Mouse (Mus musculus) intestine, postnatal 0 days (tissue): Measurements from ENCODE around the gene Kcnk18. TPM values are rescaled to one million over a fixed set of nuclear protein-coding genes. Genes with fewer than 3 reads are reported as not detected.

Source experiments
- ATAC-seq: fragments of 200-750 bp; cut with Nextera tagmentation; 2 replicates; pipeline ENCODE4 v1.8.0; 2017; ENCODE audit warnings: mild to moderate bottlenecking, moderate TSS enrichment, moderate library complexity
- H3K27ac ChIP-seq: fragments of 300-500 bp; sonication (generic); 2 replicates; pipeline ENCODE4 v1.5.1; 2014; ENCODE audit warnings: mild to moderate bottlenecking, low read depth, low read length, moderate library complexity
- H3K27me3 ChIP-seq: fragments of 300-500 bp; sonication (generic); replicated peaks from 2 replicates; pipeline ENCODE4 v1.6.1; 2014; ENCODE audit warnings: low read length, mixed read lengths; ENCODE audit not compliant: control insufficient read depth, insufficient read depth
- H3K36me3 ChIP-seq: fragments of 300-500 bp; sonication (generic); 2 replicates; pipeline ENCODE4 v1.6.1; 2014; ENCODE audit warnings: mild to moderate bottlenecking, moderate library complexity; ENCODE audit not compliant: control insufficient read depth, insufficient read depth
- H3K4me1 ChIP-seq: fragments of 300-500 bp; sonication (generic); replicated peaks from 2 replicates; pipeline ENCODE4 v1.6.1; 2014; ENCODE audit warnings: antibody characterized with exemption, low read length, mixed read lengths; ENCODE audit not compliant: control insufficient read depth, insufficient read depth
- H3K4me2 ChIP-seq: fragments of 300-500 bp; sonication (generic); replicated peaks from 2 replicates; pipeline ENCODE4 v1.6.1; 2014; ENCODE audit warnings: low read depth, mild to moderate bottlenecking, moderate library complexity
- H3K4me3 ChIP-seq: fragments of 300-500 bp; sonication (generic); 2 replicates; pipeline ENCODE4 v1.5.1; 2014; ENCODE audit warnings: low read depth, low read length
- H3K9ac ChIP-seq: fragments of 300-500 bp; sonication (generic); 2 replicates; pipeline ENCODE4 v1.6.1; 2014; ENCODE audit warnings: mild to moderate bottlenecking, low read depth, low read length
- H3K9me3 ChIP-seq: fragments of 300-500 bp; sonication (generic); 2 replicates; pipeline ENCODE4 v1.6.1; 2016; ENCODE audit warnings: mixed run types; ENCODE audit not compliant: control insufficient read depth
- CTCF ChIP-seq: sonication (generic); IDR thresholded peaks from 2 replicates; pipeline ENCODE4 v1.5.1; 2016; ENCODE audit warnings: low read depth, mild to moderate bottlenecking, control low read depth, antibody characterized with exemption, moderate library complexity
- WGBS: fragments of 180-500 bp; shearing (Covaris S2); extraction: QIAGEN DNeasy Blood & Tissue Kit; methylation state at CpG from one replicate; pipeline ENCODE4 v1.1.7; 2014; 5-methylcytosine and 5-hydroxymethylcytosine counted together
- polyA plus RNA-seq: library from polyadenylated mRNA; unstranded; fragments of >200 nt; fragmentation: Nextera tagmentation; extraction: Ambion mirVana; gene quantifications from 2 replicates; pipeline ENCODE4 v1.2.1, GENCODE M21; 2015

The Kcnk18 gene
- polyA plus RNA-seq, 1 experiment from 2014 or later, result not detected

GRCm38 (mm10) chr19:59238630-59239029 is 19.6 kb downstream of the Kcnk18 start:
- Histone ChIP-seq H3K4me1 (no peaks in the 10 kb centered on the region), H3K9me3 (no peaks in the 10 kb centered on the region), H3K27me3 (no peaks in the 10 kb centered on the region), H3K27ac (no peak overlapping the region), H3K9ac (no peak overlapping the region), H3K4me3 (no peak overlapping the region), H3K4me2 (no peak overlapping the region), H3K36me3 (no peaks in the 10 kb centered on the region)
- no peak for TF ChIP-seq CTCF
- 72% methylated on average over 3 of the region's 3 CpGs for WGBS
- ATAC-seq, result no peak

DNA sequence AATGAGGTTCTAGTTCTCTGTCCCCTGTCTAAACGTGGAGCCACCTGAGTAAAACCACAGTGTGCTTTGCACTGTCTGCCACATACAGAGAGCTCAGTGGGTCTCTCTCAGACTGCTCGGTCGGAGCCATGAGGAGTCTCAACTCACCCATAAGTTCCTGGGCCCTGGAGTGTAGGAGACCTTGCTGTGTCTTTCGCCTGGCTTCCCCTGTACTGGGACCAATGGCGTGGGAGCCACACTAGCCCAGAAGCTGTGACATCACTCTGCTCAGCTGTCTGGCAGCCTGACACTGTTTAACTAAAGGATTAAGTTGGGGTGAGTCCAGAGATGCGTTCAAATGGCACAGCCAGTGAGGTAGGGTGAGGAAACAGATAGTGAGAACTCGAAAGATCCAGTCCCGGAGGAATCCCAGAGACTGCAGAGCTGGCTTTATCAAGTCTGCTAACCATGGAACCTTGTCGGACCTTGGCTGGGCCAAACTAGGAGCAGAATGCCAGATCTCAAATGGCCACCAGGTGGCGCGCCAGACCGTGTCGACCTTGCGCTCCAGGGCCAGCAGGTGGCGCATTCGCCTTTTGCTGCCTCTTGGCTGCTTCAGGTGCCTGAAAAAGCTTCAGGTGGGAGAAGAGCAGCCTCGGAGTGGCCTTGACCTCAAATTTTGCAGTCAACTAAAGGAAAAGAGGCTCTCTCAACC is 20.3 kb downstream of the Kcnk18 start:
- H3K4me2 ChIP-seq, result no peak overlapping the region
- no peaks in the 10 kb centered on the region for H3K27me3 ChIP-seq
- no peak for ATAC-seq
- no peaks in the 10 kb centered on the region for H3K9me3 ChIP-seq
- 17% methylated on average over 17 of the region's 17 CpGs for WGBS
- H3K4me1 ChIP-seq, result no peaks in the 10 kb centered on the region
- H3K27ac ChIP-seq, result no peak overlapping the region
- no peak overlapping the region for H3K9ac ChIP-seq
- peak; percentile 100 for TF ChIP-seq CTCF
- no peak overlapping the region for H3K4me3 ChIP-seq
- no peaks in the 10 kb centered on the region for H3K36me3 ChIP-seq

GRCm38 (mm10) chr19:59241987-59242386 is 23.0 kb downstream of the Kcnk18 start:
- no peaks in the 10 kb centered on the region for H3K36me3 ChIP-seq
- no peak overlapping the region for H3K4me3 ChIP-seq
- H3K4me2 ChIP-seq, result no peak overlapping the region
- no peak for ATAC-seq
- H3K27me3 ChIP-seq, result no peaks in the 10 kb centered on the region
- H3K4me1 ChIP-seq, result no peaks in the 10 kb centered on the region
- no peak overlapping the region for H3K9ac ChIP-seq
- 78% methylated on average over 4 of the region's 4 CpGs for WGBS
- TF ChIP-seq CTCF, result no peak
- no peaks in the 10 kb centered on the region for H3K9me3 ChIP-seq
- no peak overlapping the region for H3K27ac ChIP-seq

DNA sequence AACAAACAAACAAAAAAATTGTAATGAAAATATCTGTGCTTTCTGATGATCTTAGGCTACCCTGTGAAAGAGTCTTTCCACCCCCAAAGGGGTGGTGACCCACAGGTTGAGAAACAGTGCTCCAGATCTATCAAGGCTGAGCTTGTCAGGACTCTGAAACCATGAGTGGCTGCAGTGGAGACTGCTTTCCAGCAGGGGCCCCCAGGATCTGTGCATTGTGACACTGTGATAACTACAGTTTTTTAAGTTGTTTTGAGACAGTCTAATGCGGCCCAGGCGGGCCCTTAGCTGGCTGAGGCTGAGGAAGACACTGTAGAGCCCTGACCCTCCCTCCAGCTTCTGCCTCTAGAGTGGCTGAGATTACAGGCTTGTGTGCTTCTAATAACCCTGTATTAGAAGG is 24.0 kb downstream of the Kcnk18 start:
- Histone ChIP-seq H3K4me3 (no peak overlapping the region), H3K27ac (no peak overlapping the region), H3K4me1 (no peaks in the 10 kb centered on the region), H3K27me3 (no peaks in the 10 kb centered on the region), H3K9me3 (no peaks in the 10 kb centered on the region), H3K4me2 (no peak overlapping the region), H3K9ac (no peak overlapping the region), H3K36me3 (no peaks in the 10 kb centered on the region)
- WGBS, result 85% methylated on average over 2 of the region's 2 CpGs
- TF ChIP-seq CTCF, result 0 out of 2 replicates have a peak, but pooled peaks have one; percentile 10
- no peak for ATAC-seq

- H3K9me3 ChIP-seq, result no peaks in the 10 kb centered on the region
- no peaks in the 10 kb centered on the region for H3K36me3 ChIP-seq
- no peaks in the 10 kb centered on the region for H3K4me1 ChIP-seq
- H3K4me3 ChIP-seq, result no peak overlapping the region
- no peak overlapping the region for H3K4me2 ChIP-seq
- no peak overlapping the region for H3K27ac ChIP-seq
- no peak for TF ChIP-seq CTCF
- no peak overlapping the region for H3K9ac ChIP-seq
- 89% methylated on average over 4 of the region's 4 CpGs for WGBS
- no peaks in the 10 kb centered on the region for H3K27me3 ChIP-seq
- ATAC-seq, result no peak
Measured at GRCm38 (mm10) chr19:59248144-59248543, 29.1 kb downstream of the Kcnk18 start.

GRCm38 (mm10) chr19:59248553-59249286 is 29.7 kb downstream of the Kcnk18 start:
- WGBS, result 71% methylated on average over 11 of the region's 11 CpGs
- H3K9me3 ChIP-seq, result no peaks in the 10 kb centered on the region

More at GRCm38 (mm10) chr19:59248553-59249286, 29.7 kb downstream of the Kcnk18 start:
- H3K4me3 ChIP-seq, result no peak overlapping the region
- H3K27me3 ChIP-seq, result no peaks in the 10 kb centered on the region
- no peaks in the 10 kb centered on the region for H3K4me1 ChIP-seq
- TF ChIP-seq CTCF, result peak; percentile 43
- no peak overlapping the region for H3K9ac ChIP-seq
- no peaks in the 10 kb centered on the region for H3K36me3 ChIP-seq
- ATAC-seq, result no peak
- no peak overlapping the region for H3K4me2 ChIP-seq
- no peak overlapping the region for H3K27ac ChIP-seq
